Mouse (Mus musculus) liver, embryonic 15.5 days (tissue): ENCODE measurements around the gene Tbc1d15. TPM values are rescaled to one million over a fixed set of nuclear protein-coding genes. Genes with fewer than 3 reads are reported as not detected.

Experiments used
- ATAC-seq: fragments of 200-750 bp; cut with Nextera tagmentation; 2 replicates; pipeline ENCODE4 v1.8.0; 2017; ENCODE audit warnings: moderate number of reproducible peaks, mild to moderate bottlenecking, moderate library complexity; ENCODE audit not compliant: insufficient read depth
- H3K27ac ChIP-seq: fragments of 300-500 bp; sonication (generic); replicated peaks from 2 replicates; pipeline ENCODE4 v1.5.1; 2015; ENCODE audit warnings: mild to moderate bottlenecking, inconsistent platforms
- H3K27me3 ChIP-seq: fragments of 300-500 bp; sonication (generic); 2 replicates; pipeline ENCODE4 v1.6.1; 2015; ENCODE audit warnings: mild to moderate bottlenecking, inconsistent platforms
- H3K36me3 ChIP-seq: fragments of 300-500 bp; sonication (generic); replicated peaks from 2 replicates; pipeline ENCODE4 v1.6.1; 2015; ENCODE audit warnings: moderate library complexity, mild to moderate bottlenecking, inconsistent platforms
- H3K4me1 ChIP-seq: fragments of 300-500 bp; sonication (generic); replicated peaks from 2 replicates; pipeline ENCODE4 v1.6.1; 2015; ENCODE audit warnings: inconsistent platforms
- H3K4me2 ChIP-seq: fragments of 300-500 bp; sonication (generic); 2 replicates; pipeline ENCODE4 v1.6.1; 2015; ENCODE audit warnings: moderate library complexity, mild to moderate bottlenecking, inconsistent platforms
- H3K4me3 ChIP-seq: fragments of 300-500 bp; sonication (generic); replicated peaks from 2 replicates; pipeline ENCODE4 v1.5.1; 2015; ENCODE audit warnings: mild to moderate bottlenecking, inconsistent platforms
- H3K9ac ChIP-seq: fragments of 300-500 bp; sonication (generic); 2 replicates; pipeline ENCODE4 v1.6.1; 2015; ENCODE audit warnings: moderate library complexity, mild to moderate bottlenecking, inconsistent platforms
- H3K9me3 ChIP-seq: fragments of 300-500 bp; sonication (generic); replicated peaks from 2 replicates; pipeline ENCODE4 v1.6.1; 2016; ENCODE audit warnings: inconsistent platforms
- WGBS: fragments of 180-500 bp; shearing (Covaris S2); methylation state at CpG from one replicate; pipeline ENCODE4 v1.1.7; 2015; ENCODE audit warnings: mixed read lengths; ENCODE audit not compliant: insufficient replicate concordance; 5-methylcytosine and 5-hydroxymethylcytosine counted together
- polyA plus RNA-seq: library from polyadenylated mRNA; unstranded; fragments of >200 nt; fragmentation: Nextera tagmentation; extraction: Ambion mirVana; gene quantifications from 2 replicates; pipeline ENCODE4 v1.2.1, GENCODE M21; 2015

Tbc1d15 gene
- polyA plus RNA-seq, 1 experiment from 2014 or later = 33.1 TPM

DNA sequence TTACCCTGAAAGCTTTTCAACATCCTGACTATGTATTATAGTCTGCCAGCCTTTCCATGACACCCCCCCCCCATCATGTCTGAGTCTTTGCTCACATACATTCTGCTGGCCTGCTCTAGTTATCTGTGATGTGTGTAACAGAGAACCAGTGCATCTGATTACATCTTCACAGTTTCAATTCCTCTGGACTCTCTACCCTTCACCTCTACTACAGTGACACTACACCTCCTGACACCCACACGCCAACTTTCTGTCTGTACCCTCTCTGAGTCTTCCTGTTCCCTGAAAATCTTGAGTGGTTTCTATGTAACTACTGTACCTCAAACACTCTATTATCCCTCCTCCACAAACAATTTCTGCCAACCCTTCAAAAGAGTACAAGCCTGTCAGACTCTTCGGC lies 5.8 kb downstream of the Tbc1d15 start:
- 69% methylated on average over 2 of the region's 2 CpGs for WGBS
- no peak for ATAC-seq
- Histone ChIP-seq H3K27ac (no peak overlapping the region), H3K4me2 (no peak overlapping the region), H3K4me3 (no peak overlapping the region), H3K4me1 (peaks cover 70% of the 10 kb centered on the region), H3K36me3 (peaks cover 3% of the 10 kb centered on the region; the same call in 1 of the 2 replicates), H3K9me3 (no peaks in the 10 kb centered on the region), H3K27me3 (no peaks in the 10 kb centered on the region), H3K9ac (no peak overlapping the region)

DNA sequence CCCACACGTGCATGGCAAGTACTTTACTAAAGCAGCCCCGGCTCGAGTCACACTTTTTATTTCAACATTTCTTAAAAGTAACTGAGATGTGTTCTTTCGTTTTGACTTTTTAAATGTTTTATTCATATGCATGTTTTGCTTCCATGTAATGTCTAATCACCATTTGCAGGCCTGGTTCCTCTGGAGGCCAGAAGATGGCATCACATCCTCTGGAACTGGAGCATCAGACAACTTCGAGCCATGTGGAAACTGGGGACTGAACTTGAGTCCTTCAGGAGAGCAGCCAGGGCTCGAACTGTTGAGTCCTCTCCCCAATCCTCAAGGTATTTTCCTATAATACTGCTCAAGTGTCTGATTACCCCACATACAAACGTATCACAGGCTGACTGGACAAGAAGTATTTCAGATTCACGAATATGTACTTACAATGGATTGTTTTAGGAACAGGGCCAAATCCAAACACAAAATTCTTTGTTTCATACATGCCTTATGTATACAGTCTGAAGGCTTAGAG lies 10.1 kb downstream of the Tbc1d15 start:
- Histone ChIP-seq H3K36me3 (peaks cover 36% of the 10 kb centered on the region), H3K9me3 (no peaks in the 10 kb centered on the region), H3K9ac (no peak overlapping the region), H3K27ac (no peak overlapping the region), H3K4me1 (peaks cover 44% of the 10 kb centered on the region), H3K4me3 (no peak overlapping the region), H3K27me3 (no peaks in the 10 kb centered on the region), H3K4me2 (no peak overlapping the region)
- 69% methylated on average over 8 of the region's 8 CpGs for WGBS
- no peak for ATAC-seq

DNA sequence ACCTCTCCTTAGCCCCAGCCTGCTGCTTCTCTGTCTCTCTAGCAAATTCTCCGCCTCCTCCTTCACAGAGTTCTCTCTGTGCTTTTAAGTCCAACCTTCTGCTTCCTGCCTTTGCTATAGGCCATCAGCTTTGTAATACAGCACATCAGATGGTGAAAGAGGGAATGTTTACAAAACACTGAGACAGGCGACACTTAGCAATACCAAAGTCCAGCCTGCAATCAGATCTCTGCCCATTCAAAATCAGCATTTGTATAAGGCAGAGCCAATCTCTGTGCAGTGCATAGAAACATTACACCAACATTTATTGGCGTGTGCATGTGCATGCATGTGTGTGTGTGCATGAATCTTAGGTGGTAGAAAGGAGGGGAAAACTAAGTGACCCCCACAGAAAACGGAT lies 13.3 kb downstream of the Tbc1d15 start:
- H3K9ac ChIP-seq = no peak overlapping the region
- 65% methylated on average over 4 of the region's 4 CpGs for WGBS
- H3K36me3 ChIP-seq = peaks cover 49% of the 10 kb centered on the region
- no peak overlapping the region for H3K4me2 ChIP-seq
- ATAC-seq = peak; percentile 40; the same call in 1 of the 2 replicates
- no peaks in the 10 kb centered on the region for H3K27me3 ChIP-seq
- no peak overlapping the region for H3K4me3 ChIP-seq
- no peaks in the 10 kb centered on the region for H3K9me3 ChIP-seq
- peaks cover 25% of the 10 kb centered on the region for H3K4me1 ChIP-seq
- 0 out of 2 replicates have a peak overlapping the region, but pooled peaks have one; percentile 24 for H3K27ac ChIP-seq

DNA sequence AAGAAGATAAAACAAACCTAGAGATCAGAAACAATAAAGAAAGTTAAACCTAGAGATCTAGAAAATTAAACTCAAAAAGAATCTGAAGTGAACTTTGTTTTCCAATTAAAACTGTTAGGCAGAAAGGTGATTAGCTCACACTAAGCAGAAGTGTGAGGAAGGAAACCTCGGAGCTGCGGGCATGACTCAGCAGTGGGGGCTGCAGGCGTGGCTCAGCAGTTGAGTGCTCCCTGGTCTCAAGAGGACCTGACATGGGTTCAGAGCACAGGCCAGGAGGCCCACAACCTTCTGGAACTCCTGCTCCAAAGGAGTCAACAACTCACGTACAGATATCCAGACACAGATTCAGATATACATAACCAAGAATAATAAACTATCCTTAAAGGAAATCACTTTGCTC lies 14.5 kb downstream of the Tbc1d15 start:
- Histone ChIP-seq H3K36me3 (peaks cover 56% of the 10 kb centered on the region), H3K4me3 (no peak overlapping the region), H3K9me3 (no peaks in the 10 kb centered on the region), H3K27me3 (no peaks in the 10 kb centered on the region), H3K4me1 (peaks cover 14% of the 10 kb centered on the region), H3K4me2 (no peak overlapping the region), H3K9ac (no peak overlapping the region), H3K27ac (peak overlapping the region; percentile 20; the same call in 1 of the 2 replicates)
- 22% methylated on average over 4 of the region's 4 CpGs for WGBS
- peak; percentile 52; the same call in 1 of the 2 replicates for ATAC-seq

DNA sequence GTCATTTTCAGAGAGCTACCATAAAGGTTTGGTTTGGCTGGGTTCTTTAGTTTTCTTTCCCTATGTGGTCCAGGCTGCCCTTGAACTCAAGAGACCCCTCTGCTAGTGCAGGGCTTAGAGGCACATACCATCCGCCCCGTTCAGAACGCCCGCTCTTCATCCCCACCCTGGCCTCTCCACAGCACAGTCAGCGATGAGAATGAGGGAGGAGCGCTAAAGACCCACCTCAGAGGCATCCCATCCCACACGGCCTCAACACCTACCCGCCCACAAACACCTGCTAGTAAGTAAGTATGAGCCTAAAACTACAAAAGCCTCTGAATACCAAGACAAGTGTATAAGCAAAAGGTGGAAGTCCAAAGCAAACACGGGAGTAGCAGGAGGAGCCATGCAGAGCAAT lies 15.8 kb downstream of the Tbc1d15 start:
- H3K27ac ChIP-seq = no peak overlapping the region
- no peaks in the 10 kb centered on the region for H3K9me3 ChIP-seq
- no peaks in the 10 kb centered on the region for H3K27me3 ChIP-seq
- WGBS = 85% methylated on average over 9 of the region's 9 CpGs
- no peak for ATAC-seq
- H3K4me2 ChIP-seq = no peak overlapping the region
- no peak overlapping the region for H3K4me3 ChIP-seq
- peaks cover 57% of the 10 kb centered on the region for H3K36me3 ChIP-seq
- H3K4me1 ChIP-seq = peaks cover 14% of the 10 kb centered on the region
- no peak overlapping the region for H3K9ac ChIP-seq

DNA sequence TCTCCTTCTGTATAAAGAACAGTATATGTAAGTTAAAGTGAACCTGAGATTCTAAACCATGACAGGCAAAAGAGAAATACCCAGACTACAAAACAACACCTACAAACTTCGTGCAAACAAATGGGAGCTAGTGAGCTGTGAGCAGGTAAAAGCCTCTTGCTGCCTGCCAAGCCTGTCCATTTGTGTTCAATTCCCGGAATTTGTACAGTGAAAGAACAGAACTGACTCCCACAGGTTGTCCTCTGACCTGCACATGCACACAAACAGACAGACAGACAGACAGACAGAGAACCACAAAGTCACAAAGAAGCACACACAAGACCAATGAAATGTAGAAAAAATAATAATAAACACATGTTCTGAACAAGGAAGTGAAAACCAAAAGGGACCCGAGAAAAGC lies 17.5 kb downstream of the Tbc1d15 start:
- ATAC-seq = no peak
- Histone ChIP-seq H3K4me2 (no peak overlapping the region), H3K4me3 (no peak overlapping the region), H3K36me3 (peaks cover 47% of the 10 kb centered on the region), H3K9me3 (no peaks in the 10 kb centered on the region), H3K9ac (no peak overlapping the region), H3K27me3 (no peaks in the 10 kb centered on the region), H3K4me1 (peaks cover 14% of the 10 kb centered on the region), H3K27ac (no peak overlapping the region; the same call in 1 of the 2 replicates)
- 67% methylated on average over 3 of the region's 3 CpGs for WGBS

DNA sequence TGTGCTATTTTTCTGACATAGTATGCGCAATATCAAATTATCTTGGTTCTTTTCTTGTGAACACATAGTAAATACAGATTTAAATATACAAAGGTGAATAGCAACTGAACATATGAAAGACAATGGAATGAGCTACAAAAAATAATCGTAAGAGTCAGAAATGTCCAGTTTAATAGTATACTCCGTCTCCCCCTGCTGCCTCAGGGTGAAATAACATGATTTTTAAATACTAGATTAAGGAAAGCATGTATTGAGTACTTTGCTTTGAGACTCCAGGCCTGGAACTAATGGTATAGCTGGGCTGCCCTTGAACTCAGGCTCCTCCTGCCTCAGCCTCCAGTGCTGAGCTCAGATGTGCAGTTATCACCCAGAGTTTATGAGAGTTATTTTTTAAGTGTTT lies 18.8 kb downstream of the Tbc1d15 start:
- 78% methylated on average over 3 of the region's 3 CpGs for WGBS
- ATAC-seq = no peak
- no peak overlapping the region for H3K9ac ChIP-seq
- H3K4me2 ChIP-seq = no peak overlapping the region
- peaks cover 40% of the 10 kb centered on the region for H3K36me3 ChIP-seq
- no peak overlapping the region for H3K4me3 ChIP-seq
- H3K4me1 ChIP-seq = peaks cover 7% of the 10 kb centered on the region
- no peaks in the 10 kb centered on the region for H3K9me3 ChIP-seq
- no peak overlapping the region for H3K27ac ChIP-seq
- no peaks in the 10 kb centered on the region for H3K27me3 ChIP-seq

DNA sequence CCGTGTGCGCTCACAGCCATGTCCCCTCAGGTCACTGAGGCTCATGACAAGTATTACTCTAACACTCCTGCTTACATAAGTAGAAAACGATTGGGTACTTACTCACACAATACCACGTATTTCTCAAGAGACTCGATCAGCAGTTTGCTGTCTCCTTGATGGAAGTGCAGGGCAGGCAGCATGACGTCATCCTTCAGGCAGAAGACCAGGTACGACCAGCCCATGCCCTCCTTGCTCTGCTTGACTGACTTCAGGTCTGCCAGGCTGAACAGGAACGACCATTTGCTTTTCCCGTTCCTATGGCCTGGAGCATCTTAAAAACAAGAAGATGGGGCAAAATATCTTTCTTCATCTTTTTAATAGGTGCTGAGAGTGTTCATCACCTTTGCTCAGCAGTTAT lies 22.2 kb downstream of the Tbc1d15 start:
- ATAC-seq = no peak
- H3K36me3 ChIP-seq = peaks cover 34% of the 10 kb centered on the region
- no peak overlapping the region for H3K27ac ChIP-seq
- H3K27me3 ChIP-seq = no peaks in the 10 kb centered on the region
- H3K4me2 ChIP-seq = no peak overlapping the region
- no peak overlapping the region for H3K4me3 ChIP-seq
- WGBS = 74% methylated on average over 9 of the region's 9 CpGs
- no peaks in the 10 kb centered on the region for H3K4me1 ChIP-seq
- no peaks in the 10 kb centered on the region for H3K9me3 ChIP-seq
- H3K9ac ChIP-seq = no peak overlapping the region

DNA sequence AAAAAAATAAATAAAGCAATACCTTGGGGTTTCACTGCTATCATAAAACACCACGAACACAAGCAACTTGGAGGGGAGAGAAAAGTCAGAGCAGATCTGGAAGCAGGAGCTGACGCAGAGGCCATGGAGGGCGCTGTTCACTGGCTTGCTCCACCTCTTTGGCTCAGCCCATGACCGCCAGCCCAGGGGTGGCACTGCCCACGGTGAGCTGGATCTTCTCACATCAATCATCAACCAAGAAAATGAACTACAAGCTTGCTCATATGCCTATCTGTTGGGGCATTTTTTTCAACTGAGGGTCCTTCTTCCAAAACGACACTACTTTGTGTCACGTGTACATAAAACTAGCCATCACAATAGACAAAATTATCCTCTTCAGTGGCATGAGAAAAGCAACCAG lies 24.7 kb downstream of the Tbc1d15 start:
- Histone ChIP-seq H3K4me1 (no peaks in the 10 kb centered on the region), H3K4me3 (no peak overlapping the region), H3K9ac (no peak overlapping the region), H3K27me3 (no peaks in the 10 kb centered on the region), H3K36me3 (peaks cover 23% of the 10 kb centered on the region), H3K27ac (no peak overlapping the region), H3K4me2 (no peak overlapping the region), H3K9me3 (no peaks in the 10 kb centered on the region)
- WGBS = 84% methylated on average over 7 of the region's 7 CpGs
- ATAC-seq = no peak

DNA sequence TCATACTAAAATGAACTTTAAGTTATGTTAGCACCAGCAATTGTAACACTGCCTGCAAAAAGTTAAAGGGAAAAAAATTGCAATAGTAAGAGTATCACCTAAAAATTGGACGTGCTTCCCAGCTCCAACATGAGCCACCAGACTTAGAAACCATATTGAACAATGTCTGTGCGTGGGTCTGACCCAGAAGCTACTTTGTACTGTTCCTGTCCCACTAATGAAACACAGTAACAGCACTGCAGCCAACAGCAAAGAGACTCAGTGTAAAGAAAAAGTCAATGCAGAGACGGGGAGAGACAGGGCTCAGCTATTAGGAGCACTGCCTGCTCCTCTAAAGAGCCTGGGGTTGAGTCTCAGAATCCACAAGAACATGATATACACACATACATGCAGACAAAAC lies 27.4 kb downstream of the Tbc1d15 start:
- Histone ChIP-seq H3K4me3 (no peak overlapping the region), H3K36me3 (peaks cover 33% of the 10 kb centered on the region), H3K27me3 (no peaks in the 10 kb centered on the region), H3K4me1 (no peaks in the 10 kb centered on the region), H3K4me2 (no peak overlapping the region), H3K27ac (no peak overlapping the region), H3K9me3 (no peaks in the 10 kb centered on the region), H3K9ac (no peak overlapping the region)
- ATAC-seq = no peak
- whole genome bisulfite sequencing = 72% methylated on average over 3 of the region's 3 CpGs

DNA sequence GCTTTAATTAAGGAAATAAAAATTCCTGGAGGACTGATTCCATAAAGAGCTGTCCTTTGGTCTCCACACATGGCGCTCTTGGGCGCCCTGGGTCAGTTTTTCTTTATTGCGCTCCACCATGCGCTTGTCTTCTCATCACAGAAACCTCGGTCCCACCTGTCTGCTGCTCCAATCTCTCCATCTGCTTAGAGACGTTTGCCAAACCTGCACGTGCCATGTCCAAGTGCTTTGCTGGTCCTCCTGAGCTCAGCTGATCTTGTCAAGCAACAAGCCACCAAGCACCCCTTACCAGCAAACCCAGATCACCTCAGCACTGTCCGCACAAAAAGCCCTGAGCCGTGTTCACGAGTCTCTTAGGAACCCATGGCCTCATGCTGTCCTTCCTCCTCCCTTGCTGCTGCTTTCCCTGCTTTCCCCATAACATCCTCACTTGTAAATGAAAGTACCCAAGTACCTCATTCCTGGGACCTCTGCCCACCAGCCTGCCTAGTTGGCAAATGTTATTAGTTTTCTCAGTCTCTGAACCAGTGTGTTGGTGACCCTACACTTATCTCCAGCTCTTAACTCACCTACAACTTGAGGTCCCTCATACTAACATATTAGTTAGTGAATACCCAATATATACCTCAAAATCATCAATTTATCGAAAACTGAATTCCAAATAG lies 38.2 kb downstream of the Tbc1d15 start:
- no peak for ATAC-seq
- H3K36me3 ChIP-seq = peaks cover 71% of the 10 kb centered on the region

DNA sequence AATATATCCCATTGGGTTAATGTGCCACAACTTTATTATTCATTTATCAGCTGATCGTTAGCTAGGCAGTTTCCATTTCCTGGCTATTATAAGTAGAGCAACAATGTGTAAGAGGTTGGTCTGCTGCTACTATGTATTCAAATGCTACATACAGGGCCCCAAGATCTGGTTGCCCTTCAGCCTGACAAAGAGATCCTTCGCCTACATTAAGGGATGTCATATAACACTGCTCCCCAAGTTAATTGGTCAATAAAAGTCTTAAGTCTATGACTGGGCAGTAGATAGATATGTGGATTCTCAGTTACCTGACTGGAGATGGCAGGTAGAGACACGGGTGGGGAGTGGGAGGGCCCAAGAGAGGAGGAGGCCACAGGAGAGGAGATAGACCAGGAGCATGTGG lies 45.4 kb downstream of the Tbc1d15 start:
- H3K4me3 ChIP-seq = no peak overlapping the region
- no peaks in the 10 kb centered on the region for H3K27me3 ChIP-seq
- no peak overlapping the region for H3K9ac ChIP-seq
- peaks cover 56% of the 10 kb centered on the region for H3K36me3 ChIP-seq
- 68% methylated on average over 3 of the region's 3 CpGs for WGBS
- no peaks in the 10 kb centered on the region for H3K4me1 ChIP-seq
- no peak overlapping the region for H3K4me2 ChIP-seq
- no peak for ATAC-seq
- no peaks in the 10 kb centered on the region for H3K9me3 ChIP-seq
- H3K27ac ChIP-seq = no peak overlapping the region

More for the DNA sequence above, 38.2 kb downstream of the Tbc1d15 start:
- no peaks in the 10 kb centered on the region for H3K27me3 ChIP-seq
- no peaks in the 10 kb centered on the region for H3K9me3 ChIP-seq
- no peak overlapping the region for H3K4me2 ChIP-seq
- no peak overlapping the region for H3K27ac ChIP-seq
- no peak overlapping the region for H3K4me3 ChIP-seq
- WGBS = 84% methylated on average over 11 of the region's 11 CpGs
- no peak overlapping the region for H3K9ac ChIP-seq
- no peaks in the 10 kb centered on the region for H3K4me1 ChIP-seq
